Mouse (Mus musculus) urinary bladder, postnatal 4 days (tissue): Measurements from ENCODE around the gene Ankrd40.

Experiments used
- DNase-seq, 2 experiments: peaks; one replicate each; pipeline ENCODE4 v3.0.0; 2021 to 2022; ENCODE audit warnings: low spot score in 2 of 2

The Ankrd40 gene

GRCm38 (mm10) chr11:94323271-94323925, 4.4 kb upstream of the Ankrd40 start:
- DNase-seq: no peak

- no peak for DNase-seq
Observed at GRCm38 (mm10) chr11:94324618-94325017, 3.2 kb upstream of the Ankrd40 start.

- DNase-seq: no peak
Observed at GRCm38 (mm10) chr11:94326961-94327411, 815 bp upstream of the Ankrd40 start.

- no peak for DNase-seq
Observed at GRCm38 (mm10) chr11:94328644-94329025, 834 bp downstream of the Ankrd40 start.

- DNase-seq: no peak
Observed at GRCm38 (mm10) chr11:94329270-94329891, 1.6 kb downstream of the Ankrd40 start.

GRCm38 (mm10) chr11:94330211-94330610, 2.4 kb downstream of the Ankrd40 start:
- DNase-seq: no peak

- DNase-seq: no peak
Observed at GRCm38 (mm10) chr11:94332726-94333125, 4.9 kb downstream of the Ankrd40 start.

GRCm38 (mm10) chr11:94334386-94334968, 6.7 kb downstream of the Ankrd40 start:
- DNase-seq: no peak

GRCm38 (mm10) chr11:94336551-94336950, 8.8 kb downstream of the Ankrd40 start:
- DNase-seq: no peak

- DNase-seq: no peak
Observed at GRCm38 (mm10) chr11:94338347-94338746, 10.5 kb downstream of the Ankrd40 start.

- no peak for DNase-seq
Observed at GRCm38 (mm10) chr11:94339732-94340585, 12.2 kb downstream of the Ankrd40 start.

GRCm38 (mm10) chr11:94340948-94341933, 13.4 kb downstream of the Ankrd40 start:
- no peak for DNase-seq

- no peak for DNase-seq
Observed at GRCm38 (mm10) chr11:94342114-94342905, 14.5 kb downstream of the Ankrd40 start.

- DNase-seq: no peak
Observed at GRCm38 (mm10) chr11:94343955-94344358, 16.2 kb downstream of the Ankrd40 start.

- DNase-seq: no peak
Observed at GRCm38 (mm10) chr11:94344470-94344869, 16.7 kb downstream of the Ankrd40 start.

- DNase-seq: no peak
Observed at GRCm38 (mm10) chr11:94345926-94346325, 18.1 kb downstream of the Ankrd40 start.

GRCm38 (mm10) chr11:94346611-94347010, 18.8 kb downstream of the Ankrd40 start:
- DNase-seq: peak in 1 of 2 experiments; percentile 58

GRCm38 (mm10) chr11:94347063-94347575, 19.3 kb downstream of the Ankrd40 start:
- no peak for DNase-seq

- no peak for DNase-seq
Observed at GRCm38 (mm10) chr11:94349839-94350238, 22.0 kb downstream of the Ankrd40 start.

GRCm38 (mm10) chr11:94350337-94350736, 22.5 kb downstream of the Ankrd40 start:
- DNase-seq: no peak
